Mouse (Mus musculus): Measurements from ENCODE around the gene D7Ertd443e. TPM values are rescaled to one million over a fixed set of nuclear protein-coding genes. Genes with fewer than 3 reads are reported as not detected.

The D7Ertd443e gene
- polyA plus RNA-seq, 1 experiment from 2014 or later: not detected

DNA sequence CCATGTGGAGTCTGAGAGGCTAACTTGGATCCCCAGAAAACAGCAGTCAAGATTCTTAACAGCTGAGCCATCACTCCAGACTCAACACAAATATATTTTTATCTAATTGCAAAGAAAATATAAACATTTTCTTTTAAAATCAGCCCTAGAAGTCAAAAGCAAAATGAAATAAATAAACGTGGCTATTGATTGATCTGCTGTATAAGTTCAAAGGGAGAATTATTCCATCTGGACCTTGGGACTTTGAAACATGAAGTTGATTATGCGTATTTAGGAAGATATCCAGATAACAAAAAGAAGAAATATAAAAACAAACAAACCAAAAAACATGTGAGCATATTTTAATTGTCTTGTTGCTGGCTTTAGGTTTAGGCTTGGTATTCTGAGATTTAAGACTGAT, 149.9 kb downstream of the D7Ertd443e start:
- 91% methylated on average over 2 of the region's 2 CpGs for WGBS
- no peak overlapping the region for H3K27ac ChIP-seq
- no peak overlapping the region for H3K4me3 ChIP-seq
- H3K27me3 ChIP-seq (ENCODE audit: poor library complexity, severe bottlenecking): no peaks in the 10 kb centered on the region
- DNase-seq (ENCODE audit: extremely low spot score, low spot score): no peak
- no peaks in the 10 kb centered on the region for H3K36me3 ChIP-seq (replicated peaks)
- H3K4me1 ChIP-seq: no peaks in the 10 kb centered on the region
- no peaks in the 10 kb centered on the region for H3K9me3 ChIP-seq

DNA sequence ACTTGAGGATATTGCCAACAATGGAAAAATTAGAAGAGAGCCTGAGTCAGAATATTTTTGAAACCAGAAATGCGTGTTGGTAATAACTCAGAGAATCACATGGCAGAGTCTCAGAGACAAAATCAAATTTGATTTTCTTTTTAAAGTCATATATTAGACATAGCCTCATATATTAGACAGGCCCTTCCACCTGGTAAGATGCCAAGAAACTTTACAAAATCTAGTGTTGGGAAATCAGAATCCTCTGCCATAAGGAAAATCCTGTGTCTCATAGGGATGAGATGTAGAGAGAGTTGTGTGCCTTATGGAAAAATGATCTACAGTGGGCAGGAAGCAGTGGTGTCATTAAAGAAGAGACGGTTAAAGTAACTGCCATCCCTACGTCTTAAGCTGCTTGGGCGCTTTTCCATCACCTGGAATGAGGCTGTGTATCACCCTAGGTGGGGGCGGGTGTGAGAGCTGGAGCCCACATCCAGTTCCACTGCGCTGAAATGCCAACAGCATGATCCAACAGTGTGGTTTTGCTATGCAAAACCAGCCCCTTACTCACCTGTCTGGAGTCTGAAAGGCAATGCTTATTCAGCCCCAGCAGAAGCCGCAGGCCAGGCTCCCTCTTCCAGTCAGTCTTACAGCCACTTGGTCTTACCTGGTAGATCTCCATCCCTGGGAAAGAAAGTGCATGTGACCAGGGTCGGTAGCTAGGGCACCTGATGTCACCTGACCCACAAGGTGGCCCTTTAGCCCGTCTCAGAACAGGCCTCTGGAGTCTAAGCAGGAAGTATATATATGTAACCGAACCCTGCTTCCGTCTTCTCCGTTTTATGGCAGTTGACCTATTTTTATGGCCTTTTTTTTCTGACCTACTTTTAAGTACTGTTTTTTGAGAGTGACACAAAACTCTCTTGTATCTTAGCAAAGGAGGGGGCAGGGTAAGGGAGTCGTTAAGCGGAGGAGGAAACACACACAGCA, 153.8 kb downstream of the D7Ertd443e start, which contains the start of gene Adam12:
Gene Adam12, minus strand, starts transcription at position 769 of the 969 bp plus-strand sequence.
- Histone ChIP-seq H3K27ac (no peak within 1 kb of the TSS), H3K36me3 (replicated peaks) (no peaks in the 10 kb centered on the region), H3K27me3 (ENCODE audit: poor library complexity, severe bottlenecking) (peaks cover 6% of the 10 kb centered on the region), H3K4me3 (no peak within 1 kb of the TSS), H3K4me1 (peaks cover 18% of the 10 kb centered on the region), H3K9me3 (no peaks in the 10 kb centered on the region)
- DNase-seq (ENCODE audit: extremely low spot score, low spot score): no peak
- 75% methylated on average over 14 of the region's 14 CpGs for WGBS

DNA sequence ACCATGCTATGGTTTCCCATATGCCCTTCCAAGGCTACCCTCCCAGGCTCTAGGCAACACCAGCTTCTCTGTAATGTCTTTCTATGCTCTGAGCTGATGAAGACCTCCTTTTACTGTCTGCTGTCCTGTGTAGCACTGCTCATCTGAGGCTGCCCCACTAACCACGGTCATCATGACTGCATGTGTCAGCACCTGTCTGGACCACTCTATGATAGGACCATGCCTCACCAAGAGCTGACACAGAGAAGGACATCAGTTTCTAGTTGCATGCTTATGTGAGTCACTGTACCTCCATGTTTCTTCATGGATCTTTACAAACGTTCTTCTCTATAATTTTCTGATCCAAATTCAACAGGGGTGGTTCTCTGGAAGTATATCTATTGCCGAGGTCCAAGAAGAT, 154.8 kb downstream of the D7Ertd443e start:
- WGBS: 90% methylated on average over 3 of the region's 3 CpGs
- Histone ChIP-seq H3K9me3 (no peaks in the 10 kb centered on the region), H3K4me1 (peaks cover 18% of the 10 kb centered on the region), H3K4me3 (no peak overlapping the region), H3K27me3 (ENCODE audit: poor library complexity, severe bottlenecking) (peaks cover 16% of the 10 kb centered on the region), H3K27ac (no peak overlapping the region), H3K36me3 (replicated peaks) (no peaks in the 10 kb centered on the region)
- DNase-seq (ENCODE audit: extremely low spot score, low spot score): no peak

DNA sequence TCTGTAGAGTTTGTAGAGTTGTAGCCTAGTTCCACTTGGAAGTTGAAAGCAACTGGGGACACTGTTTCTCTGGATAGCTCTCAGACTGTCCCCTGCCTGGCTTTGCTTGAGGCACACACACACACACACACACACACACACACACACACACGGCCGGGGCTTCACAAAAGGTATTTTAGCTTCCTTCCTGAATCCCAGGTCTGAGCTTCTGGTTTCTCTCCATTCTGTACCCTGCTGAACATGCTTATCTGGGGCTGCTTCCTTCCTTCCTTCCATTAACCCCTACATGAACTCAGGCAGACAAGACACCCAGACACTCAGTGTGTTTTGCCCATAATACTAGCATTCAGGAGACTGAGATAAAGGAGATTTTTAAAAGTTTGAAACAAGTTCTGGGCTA, 155.6 kb downstream of the D7Ertd443e start:
- H3K9me3 ChIP-seq: no peaks in the 10 kb centered on the region
- peaks cover 25% of the 10 kb centered on the region for H3K4me1 ChIP-seq
- H3K27ac ChIP-seq: no peak overlapping the region
- WGBS: 85% methylated on average over 2 of the region's 2 CpGs
- no peak for DNase-seq (ENCODE audit: extremely low spot score, low spot score)
- no peak overlapping the region for H3K4me3 ChIP-seq
- H3K36me3 ChIP-seq (replicated peaks): no peaks in the 10 kb centered on the region
- H3K27me3 ChIP-seq (ENCODE audit: poor library complexity, severe bottlenecking): peaks cover 23% of the 10 kb centered on the region

DNA sequence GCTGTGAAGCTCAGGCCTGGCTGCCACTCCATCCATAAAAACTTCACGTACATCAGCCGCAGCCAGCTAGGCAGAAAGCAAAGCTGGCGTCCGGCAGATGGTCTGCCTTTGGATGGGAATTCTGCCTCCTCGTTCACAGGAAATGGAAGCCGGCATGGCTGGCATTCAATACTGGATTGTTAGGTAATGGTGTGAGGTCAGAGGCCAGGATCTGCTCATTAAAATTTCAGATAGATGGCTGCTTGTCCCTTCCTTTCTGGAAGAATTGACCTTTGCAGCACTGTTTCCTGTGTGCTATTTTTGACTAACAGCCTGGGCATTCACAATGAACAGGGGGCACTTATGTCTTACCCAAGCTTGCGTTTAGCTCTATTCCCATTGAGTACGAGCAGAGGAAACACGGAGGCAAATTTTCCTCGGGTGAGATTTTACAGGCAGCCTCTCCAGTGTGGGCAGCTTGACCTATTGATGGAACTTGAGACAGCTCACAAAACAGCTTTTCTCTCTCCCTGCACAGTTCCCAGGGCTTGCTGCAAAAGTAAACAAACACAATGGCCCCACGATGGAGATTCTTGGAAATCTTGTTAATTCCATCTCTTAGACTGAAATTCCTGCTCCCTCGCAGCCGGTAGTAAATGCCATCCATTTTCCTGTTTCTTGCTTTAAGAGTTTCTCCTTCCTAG, 157.5 kb downstream of the D7Ertd443e start:
- H3K27me3 ChIP-seq (ENCODE audit: poor library complexity, severe bottlenecking): peaks cover 41% of the 10 kb centered on the region
- no peak overlapping the region for H3K4me3 ChIP-seq
- H3K27ac ChIP-seq: 0 out of 2 replicates have a peak overlapping the region, but pooled peaks have one; percentile 12
- H3K36me3 ChIP-seq (replicated peaks): no peaks in the 10 kb centered on the region
- H3K4me1 ChIP-seq: peaks cover 36% of the 10 kb centered on the region
- no peaks in the 10 kb centered on the region for H3K9me3 ChIP-seq
- no peak for DNase-seq (ENCODE audit: extremely low spot score, low spot score)
- WGBS: 39% methylated on average over 13 of the region's 13 CpGs

DNA sequence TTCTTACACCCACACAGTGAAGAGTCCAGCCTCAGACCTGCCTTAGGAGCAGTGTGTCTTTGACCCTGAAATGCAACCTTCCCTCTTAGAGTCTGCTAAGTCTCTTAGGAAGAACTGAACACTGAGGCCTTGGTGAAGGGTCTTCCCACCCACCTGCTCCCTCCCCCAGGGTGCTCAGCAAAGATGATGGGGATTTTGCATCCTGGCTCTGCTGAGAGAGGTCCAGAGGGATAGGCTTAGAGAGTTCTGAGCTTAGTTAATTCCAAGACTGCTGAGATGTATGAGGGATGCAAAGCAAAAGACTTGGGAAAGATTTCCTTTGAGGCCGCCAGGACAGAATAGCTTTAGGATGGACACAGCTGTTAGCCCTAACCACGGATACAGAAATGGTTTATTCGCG, 158.4 kb downstream of the D7Ertd443e start:
- WGBS: 79% methylated on average over 4 of the region's 4 CpGs
- H3K4me1 ChIP-seq: peaks cover 36% of the 10 kb centered on the region
- peaks cover 45% of the 10 kb centered on the region for H3K27me3 ChIP-seq (ENCODE audit: poor library complexity, severe bottlenecking)
- no peaks in the 10 kb centered on the region for H3K36me3 ChIP-seq (replicated peaks)
- no peak for DNase-seq (ENCODE audit: extremely low spot score, low spot score)
- H3K27ac ChIP-seq: no peak overlapping the region
- H3K9me3 ChIP-seq: no peaks in the 10 kb centered on the region
- H3K4me3 ChIP-seq: no peak overlapping the region

DNA sequence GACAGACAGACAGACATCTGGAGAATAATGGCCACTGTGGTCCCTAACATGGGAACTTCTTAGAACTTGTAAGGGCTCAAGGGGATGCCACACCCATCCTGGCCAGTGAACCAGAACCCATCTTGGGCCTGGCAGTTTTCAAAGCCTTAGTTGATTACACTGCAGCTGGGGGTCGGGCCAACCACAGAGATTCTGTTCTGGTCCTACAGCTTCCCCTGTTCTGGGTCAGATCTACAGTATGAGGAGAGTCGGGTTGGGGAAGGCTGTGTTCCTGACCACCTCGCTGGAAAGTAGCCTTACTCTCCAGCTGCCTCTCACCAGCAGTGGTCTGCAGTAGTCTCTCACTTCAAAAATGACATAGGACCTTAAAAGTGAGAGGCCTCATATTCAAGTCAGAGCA, 159.2 kb downstream of the D7Ertd443e start:
- Histone ChIP-seq H3K4me1 (peaks cover 36% of the 10 kb centered on the region), H3K27ac (no peak overlapping the region), H3K9me3 (no peaks in the 10 kb centered on the region), H3K36me3 (replicated peaks) (no peaks in the 10 kb centered on the region), H3K4me3 (no peak overlapping the region), H3K27me3 (ENCODE audit: poor library complexity, severe bottlenecking) (peaks cover 45% of the 10 kb centered on the region)
- no peak for DNase-seq (ENCODE audit: extremely low spot score, low spot score)
- 68% methylated on average over 3 of the region's 3 CpGs for WGBS

DNA sequence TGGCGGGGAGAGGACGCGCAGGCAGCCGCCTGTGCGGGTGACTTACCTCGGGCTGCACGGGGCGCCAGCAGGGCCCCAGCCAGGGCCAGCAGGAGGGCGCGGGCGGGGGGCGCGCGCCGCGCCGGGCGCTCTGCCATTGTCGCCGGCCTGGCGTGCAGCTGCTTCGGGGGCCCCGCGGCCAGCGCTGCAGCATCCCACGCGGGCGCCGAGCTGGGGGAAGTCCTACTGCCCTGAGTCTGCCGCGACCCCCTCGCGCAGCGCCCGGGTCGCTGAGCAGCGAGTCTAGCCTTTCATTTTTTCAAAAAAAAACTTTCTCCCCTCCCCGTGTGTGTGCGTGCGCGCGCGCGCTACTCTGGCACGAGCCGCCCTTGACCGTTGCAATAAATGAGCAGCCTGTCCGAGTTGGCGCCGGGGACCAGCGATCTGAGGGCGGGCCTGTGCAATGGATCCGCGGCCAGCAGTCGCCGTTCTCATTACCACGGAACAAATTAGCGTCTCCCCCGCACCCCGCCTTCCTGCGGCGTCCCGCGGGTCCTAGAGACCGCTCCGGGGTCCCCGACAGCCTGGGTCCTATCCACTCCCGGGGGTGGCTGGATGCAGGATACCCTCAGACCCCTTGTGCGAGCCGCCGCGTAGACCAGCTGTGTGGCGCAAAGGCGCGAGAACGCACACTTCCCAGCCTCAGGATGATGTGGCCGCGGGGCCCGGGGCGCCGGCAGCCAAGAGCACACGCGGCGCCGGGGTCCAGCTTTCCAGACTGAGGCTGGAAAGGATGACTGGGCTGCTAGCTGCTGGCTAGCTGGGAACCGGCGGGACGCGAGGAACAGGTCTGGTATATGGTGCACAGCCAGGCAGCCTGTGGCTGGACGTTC, 160.5 kb downstream of the D7Ertd443e start:
- peaks cover 36% of the 10 kb centered on the region for H3K4me1 ChIP-seq
- peak; percentile 76 for DNase-seq (ENCODE audit: extremely low spot score, low spot score)
- H3K27ac ChIP-seq: peak overlapping the region; percentile 79
- H3K27me3 ChIP-seq (ENCODE audit: poor library complexity, severe bottlenecking): peaks cover 45% of the 10 kb centered on the region
- H3K4me3 ChIP-seq: peak overlapping the region; percentile 72
- H3K36me3 ChIP-seq (replicated peaks): no peaks in the 10 kb centered on the region
- WGBS: under 1% methylated on average over 89 of the region's 90 CpGs
- H3K9me3 ChIP-seq: no peaks in the 10 kb centered on the region

DNA sequence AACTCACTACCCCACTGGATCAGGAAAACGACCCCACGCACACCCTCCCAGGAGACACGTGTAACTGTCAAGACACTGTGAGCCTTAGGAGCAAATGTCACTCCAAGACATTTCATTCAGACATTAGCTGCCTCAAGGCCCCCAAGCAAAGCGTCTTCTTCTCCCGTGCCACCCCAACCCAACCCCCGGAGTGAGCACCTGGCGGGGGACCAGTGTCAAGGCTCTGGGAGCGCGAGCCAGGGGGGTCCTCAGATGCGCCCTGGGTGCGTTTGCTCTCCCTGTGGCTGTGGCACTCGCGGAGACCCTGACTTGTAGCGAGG, 161.1 kb downstream of the D7Ertd443e start:
- peaks cover 45% of the 10 kb centered on the region for H3K27me3 ChIP-seq (ENCODE audit: poor library complexity, severe bottlenecking)
- H3K4me3 ChIP-seq: peak overlapping the region; percentile 72
- H3K36me3 ChIP-seq (replicated peaks): no peaks in the 10 kb centered on the region
- peaks cover 36% of the 10 kb centered on the region for H3K4me1 ChIP-seq
- peak overlapping the region; percentile 79 for H3K27ac ChIP-seq
- DNase-seq (ENCODE audit: extremely low spot score, low spot score): peak; percentile 49
- WGBS: under 1% methylated on average over 14 of the region's 14 CpGs
- H3K9me3 ChIP-seq: no peaks in the 10 kb centered on the region

DNA sequence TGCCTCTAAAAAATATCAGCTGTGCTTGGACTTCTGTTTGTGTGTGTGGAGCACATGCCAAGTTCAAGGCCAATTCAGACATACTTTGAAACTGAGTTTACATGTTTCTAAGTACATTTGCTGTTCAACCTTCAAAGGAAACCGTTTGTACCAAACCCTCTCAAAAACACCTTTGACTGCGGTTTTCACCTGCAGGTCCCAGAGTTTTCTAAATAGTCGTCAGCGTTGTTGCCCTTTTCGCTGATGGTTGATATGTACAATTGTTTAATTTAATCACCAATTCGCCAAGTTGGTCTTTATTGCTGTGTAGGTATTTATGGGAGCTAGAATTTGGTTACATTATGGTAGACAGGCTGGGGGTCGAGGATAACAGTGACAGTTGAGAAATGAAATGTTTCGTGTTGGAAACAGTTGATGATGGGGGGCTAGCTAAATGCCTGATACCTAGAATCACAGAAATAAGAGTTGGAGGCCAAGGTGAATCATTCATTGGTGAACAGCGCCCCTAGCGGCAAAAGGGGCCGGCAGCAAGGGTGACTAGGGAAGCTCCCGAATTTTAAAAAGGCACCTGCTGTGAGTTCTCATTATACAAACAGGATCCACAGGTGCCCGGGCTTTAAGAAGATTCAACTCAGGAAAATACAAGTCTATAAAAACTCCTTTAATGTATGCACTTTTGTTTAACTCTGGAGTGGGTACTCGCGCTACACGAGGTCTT, 161.9 kb downstream of the D7Ertd443e start:
- peaks cover 34% of the 10 kb centered on the region for H3K4me1 ChIP-seq
- no peaks in the 10 kb centered on the region for H3K9me3 ChIP-seq
- peak; percentile 80 for DNase-seq (ENCODE audit: extremely low spot score, low spot score)
- peak overlapping the region; percentile 72 for H3K4me3 ChIP-seq
- no peaks in the 10 kb centered on the region for H3K36me3 ChIP-seq (replicated peaks)
- no peak overlapping the region for H3K27ac ChIP-seq
- H3K27me3 ChIP-seq (ENCODE audit: poor library complexity, severe bottlenecking): peaks cover 45% of the 10 kb centered on the region
- 30% methylated on average over 16 of the region's 16 CpGs for WGBS
